18 mouse cellular contexts compared by ENCODE assay signal in genomic region chrX:13822792-13823191, GRCm38 (mm10). TPM values are rescaled to one million over a fixed set of nuclear protein-coding genes. Genes with fewer than 3 reads are reported as not detected.
DNase-seq lines count a peak whose midpoint lies in the region; ATAC-seq and TF ChIP-seq lines count a peak whose summit lies in the region.
"Had no signal": no experiment of that assay in that cellular context is flagged by ENCODE, and none has a peak within 500 bp of the region (broad histone marks: within the 10 kb centered on the region; RNA-seq: fewer than 3 reads in every experiment).

No protein-coding gene starts in this region.

- H3K4me1 ChIP-seq in cerebellum, adult 2 months (ENCODE audit: control insufficient read depth, insufficient read depth, low read length), result no peaks in the 10 kb centered on the region
- no peaks in the 10 kb centered on the region for H3K4me1 ChIP-seq in forebrain, embryonic 14.5 days (ENCODE audit: control insufficient read depth, insufficient read depth, low read length)
- no peaks in the 10 kb centered on the region for H3K4me1 ChIP-seq in forebrain, embryonic 16.5 days (replicated peaks; ENCODE audit: control insufficient read depth, insufficient read depth, low read length)
- no peaks in the 10 kb centered on the region for H3K4me1 ChIP-seq in midbrain, embryonic 10.5 days
- H3K4me1 ChIP-seq: embryonic facial prominence, embryonic 15.5 days; heart, embryonic 12.5 days; hindbrain, embryonic 10.5 days; intestine, embryonic 15.5 days had no signal

- H3K27me3 ChIP-seq in cerebellum, adult 2 months (ENCODE audit: control insufficient read depth, insufficient read depth, low read length), result no peaks in the 10 kb centered on the region
- no peaks in the 10 kb centered on the region for H3K27me3 ChIP-seq in forebrain, embryonic 14.5 days (replicated peaks; ENCODE audit: control insufficient read depth, insufficient read depth, low read length)
- H3K27me3 ChIP-seq in forebrain, embryonic 16.5 days (replicated peaks; ENCODE audit: control insufficient read depth, insufficient read depth, low read length), result no peaks in the 10 kb centered on the region
- H3K27me3 ChIP-seq in midbrain, embryonic 10.5 days (ENCODE audit: low read depth, poor library complexity, severe bottlenecking), result no peaks in the 10 kb centered on the region
- H3K27me3 ChIP-seq: embryonic facial prominence, embryonic 15.5 days; heart, embryonic 12.5 days; intestine, embryonic 15.5 days had no signal

- no peak for ATAC-seq in forebrain, embryonic 14.5 days
- ATAC-seq in forebrain, embryonic 16.5 days, result no peak
- ATAC-seq: intestine, embryonic 15.5 days had no signal

- H3K4me2 ChIP-seq in forebrain, embryonic 14.5 days (ENCODE audit: low read length), result no peak overlapping the region
- no peak overlapping the region for H3K4me2 ChIP-seq in forebrain, embryonic 16.5 days (ENCODE audit: low read length)
- H3K4me2 ChIP-seq: embryonic facial prominence, embryonic 15.5 days; heart, embryonic 12.5 days; hindbrain, embryonic 14.5 days; intestine, embryonic 15.5 days had no signal

- 69% methylated on average over 1 of the region's 1 CpGs for WGBS in cerebellum, adult 2 months
- WGBS in forebrain, embryonic 14.5 days, result 65% methylated on average over 1 of the region's 1 CpGs
- WGBS in forebrain, embryonic 16.5 days, result 64% methylated on average over 1 of the region's 1 CpGs
- WGBS in midbrain, embryonic 10.5 days, result 85% methylated on average over 1 of the region's 1 CpGs

- no peak overlapping the region for H3K4me3 ChIP-seq in cerebellum, adult 2 months (replicated peaks; ENCODE audit: insufficient read depth, low read depth, low read length)
- H3K4me3 ChIP-seq in forebrain, embryonic 14.5 days (ENCODE audit: low read depth, low read length), result no peak overlapping the region
- H3K4me3 ChIP-seq in forebrain, embryonic 16.5 days (replicated peaks; ENCODE audit: low read length), result no peak overlapping the region
- no peak overlapping the region for H3K4me3 ChIP-seq in midbrain, embryonic 10.5 days
- H3K4me3 ChIP-seq: embryonic facial prominence, embryonic 15.5 days; erythroblast, embryonic 14.5 days; gastrocnemius, adult 2 months; heart, embryonic 12.5 days; hindbrain, embryonic 10.5 days; intestine, embryonic 15.5 days had no signal

- H3K9me3 ChIP-seq in forebrain, embryonic 14.5 days (replicated peaks; ENCODE audit: control insufficient read depth, low read length), result no peaks in the 10 kb centered on the region
- H3K9me3 ChIP-seq in forebrain, embryonic 16.5 days (ENCODE audit: control insufficient read depth, low read length), result no peaks in the 10 kb centered on the region
- H3K9me3 ChIP-seq in midbrain, embryonic 10.5 days (replicated peaks), result no peaks in the 10 kb centered on the region
- H3K9me3 ChIP-seq: embryonic facial prominence, embryonic 15.5 days; heart, embryonic 12.5 days; hindbrain, embryonic 10.5 days; intestine, embryonic 15.5 days had no signal

- no peak for TF ChIP-seq CTCF in cerebellum, adult 2 months (IDR thresholded peaks at IDR 0.05; ENCODE audit: borderline replicate concordance, insufficient read depth, low read depth, low read length)

- H3K9ac ChIP-seq in forebrain, embryonic 14.5 days (ENCODE audit: low read length), result no peak overlapping the region
- no peak overlapping the region for H3K9ac ChIP-seq in forebrain, embryonic 16.5 days (replicated peaks; ENCODE audit: low read depth, low read length)
- H3K9ac ChIP-seq: embryonic facial prominence, embryonic 15.5 days; heart, embryonic 12.5 days; hindbrain, embryonic 14.5 days; intestine, embryonic 15.5 days had no signal

- TF ChIP-seq POLR2A in cerebellum, adult 2 months (IDR thresholded peaks at IDR 0.05; ENCODE audit: borderline replicate concordance, insufficient read depth, low read length), result no peak

- no peaks in the 10 kb centered on the region for H3K36me3 ChIP-seq in forebrain, embryonic 14.5 days (ENCODE audit: control insufficient read depth, insufficient read depth, low read length)
- H3K36me3 ChIP-seq in forebrain, embryonic 16.5 days (ENCODE audit: control insufficient read depth, insufficient read depth), result no peaks in the 10 kb centered on the region
- no peaks in the 10 kb centered on the region for H3K36me3 ChIP-seq in midbrain, embryonic 10.5 days
- H3K36me3 ChIP-seq: embryonic facial prominence, embryonic 15.5 days; heart, embryonic 12.5 days; hindbrain, embryonic 10.5 days; intestine, embryonic 15.5 days had no signal

- DNase-seq in cerebellum, adult 2 months, result peak; percentile 20 to 43
- DNase-seq in cerebellum, postnatal 4 days (ENCODE audit: low spot score in 2 of 2), result no peak
- DNase-seq in forebrain, embryonic 14.5 days (ENCODE audit: low spot score), result peak; percentile 59
- DNase-seq in layer of hippocampus, adult 9-11 months, result peak; percentile 22
- no peak for DNase-seq in layer of hippocampus, postnatal 25 days (ENCODE audit: extremely low spot score in 1 of 2, low spot score in 1 of 2)
- DNase-seq in midbrain, embryonic 10.5 days (ENCODE audit: low spot score), result no peak
- DNase-seq: adrenal gland, postnatal 10 days; embryo, embryonic 11 days; gastrocnemius, adult 2 months; gastrocnemius, postnatal 25 days; kidney, adult 2 months had no signal

- no peak overlapping the region for H3K27ac ChIP-seq in cerebellum, adult 2 months (ENCODE audit: insufficient read depth, low read length)
- H3K27ac ChIP-seq in forebrain, embryonic 14.5 days (ENCODE audit: low read depth, low read length), result no peak overlapping the region
- no peak overlapping the region for H3K27ac ChIP-seq in forebrain, embryonic 16.5 days (ENCODE audit: low read length)
- H3K27ac ChIP-seq in midbrain, embryonic 10.5 days (replicated peaks), result no peak overlapping the region
- H3K27ac ChIP-seq: embryonic facial prominence, embryonic 15.5 days; gastrocnemius, adult 2 months; hindbrain, embryonic 10.5 days; hindbrain, embryonic 14.5 days; intestine, embryonic 15.5 days had no signal

RNA-seq across cellular contexts. Expression of gene Cask, which starts 28.4 kb away (rescaled TPM):
- polyA plus RNA-seq in cerebellum, adult 2 months (2012; rRNA removed), result 24.5 and 26.6 TPM in 2 replicates
- 32.6 and 37.7 TPM in 2 replicates for polyA plus RNA-seq in forebrain, embryonic 14.5 days (2014; fragmentation: Nextera tagmentation; extraction: Ambion mirVana)
- 47.7 and 55.4 TPM in 2 replicates for polyA plus RNA-seq in forebrain, embryonic 16.5 days (2015; fragmentation: Nextera tagmentation; extraction: Ambion mirVana)
- total RNA-seq in layer of hippocampus, postnatal 25 days (2021), result 10 to 100 TPM; 85.7 to 87.7 TPM
- 12.4 and 15.7 TPM in 2 replicates for polyA plus RNA-seq in midbrain, embryonic 10.5 days (2016; fragmentation: Nextera tagmentation; extraction: Ambion mirVana)

Comparison
In these comparisons a context has a peak if more than half of its experiments do, and no peak if none do; other contexts are left out.
1. DNase-seq: peak in cerebellum, adult 2 months (2 of 2), forebrain, embryonic 14.5 days (single experiment) and layer of hippocampus, adult 9-11 months (single experiment); none in cerebellum, postnatal 4 days (0 of 2), layer of hippocampus, postnatal 25 days (0 of 2) and midbrain, embryonic 10.5 days (single experiment).